Mouse (Mus musculus): ENCODE data around the gene Sec14l1.

Sec14l1 gene

DNA sequence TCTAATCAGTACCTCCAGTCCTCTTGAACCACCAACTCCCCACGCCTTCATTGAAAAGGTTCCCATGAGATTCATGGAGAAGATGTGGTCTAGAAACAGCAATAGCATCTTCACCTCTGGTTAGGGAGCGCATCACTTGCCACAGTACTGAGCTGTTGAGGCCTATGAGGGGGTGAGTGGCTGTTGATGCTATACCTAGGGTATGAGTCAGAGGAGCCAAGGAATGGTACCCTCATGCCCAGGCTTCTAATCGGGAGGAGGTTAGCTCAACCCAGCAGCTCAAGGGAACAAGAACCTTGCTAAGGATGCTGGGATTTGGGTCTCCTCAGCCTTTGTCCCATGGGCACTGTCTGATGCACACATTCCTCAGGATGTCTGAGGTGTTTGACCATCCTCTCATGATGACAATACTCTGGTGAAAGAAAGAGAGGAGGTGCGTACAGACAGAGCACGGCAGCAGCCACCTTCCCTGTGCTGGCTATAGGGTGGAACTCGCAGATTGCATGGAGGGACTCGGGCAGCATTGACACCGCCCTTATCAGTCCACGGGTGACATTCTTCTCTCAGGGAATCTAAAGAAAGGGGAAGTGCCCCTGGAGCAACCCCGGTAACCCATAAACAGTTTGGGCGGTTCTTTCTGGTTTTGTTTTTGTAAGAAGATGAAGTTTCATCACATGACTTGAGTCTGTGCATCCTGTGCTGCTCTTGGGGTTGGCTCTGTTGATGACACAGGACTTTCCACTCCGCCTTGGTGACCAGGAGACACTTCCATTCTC lies 5.6 kb upstream of the Sec14l1 start:
- DNase-seq (ENCODE audit: low read depth): no peak

DNA sequence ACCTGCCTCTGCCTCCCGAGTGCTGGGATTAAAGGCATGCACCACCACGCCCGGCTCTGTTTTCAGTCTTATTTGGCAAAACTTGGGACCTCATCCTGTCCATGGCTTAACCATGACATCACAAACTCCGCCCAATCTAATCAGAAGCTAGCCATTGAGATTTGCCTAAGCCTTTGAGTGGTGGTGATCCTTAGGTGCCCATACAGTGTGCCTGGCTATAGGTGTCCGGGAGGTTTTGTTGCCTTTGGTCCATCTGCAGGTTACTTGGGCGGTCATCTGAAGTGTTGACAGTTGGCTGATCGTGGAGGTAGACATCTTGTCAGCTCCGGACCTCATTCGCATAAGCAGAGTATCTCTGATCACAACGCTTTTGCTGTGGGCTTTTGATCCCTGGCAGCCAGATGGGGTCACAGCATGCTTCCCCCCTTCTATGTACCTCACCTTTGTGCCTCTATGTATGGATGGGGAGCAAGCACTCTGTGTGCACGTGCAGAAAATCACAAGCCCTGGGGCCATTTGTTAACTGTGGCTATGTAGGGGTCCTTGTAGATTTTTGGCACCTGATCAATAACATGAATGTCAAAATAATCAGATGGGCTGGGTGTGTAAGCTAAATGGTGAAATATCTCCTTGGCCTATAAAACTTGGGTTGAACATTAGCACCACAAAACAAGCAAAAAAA lies 2.9 kb upstream of the Sec14l1 start:
- DNase-seq (ENCODE audit: low read depth): no peak

DNA sequence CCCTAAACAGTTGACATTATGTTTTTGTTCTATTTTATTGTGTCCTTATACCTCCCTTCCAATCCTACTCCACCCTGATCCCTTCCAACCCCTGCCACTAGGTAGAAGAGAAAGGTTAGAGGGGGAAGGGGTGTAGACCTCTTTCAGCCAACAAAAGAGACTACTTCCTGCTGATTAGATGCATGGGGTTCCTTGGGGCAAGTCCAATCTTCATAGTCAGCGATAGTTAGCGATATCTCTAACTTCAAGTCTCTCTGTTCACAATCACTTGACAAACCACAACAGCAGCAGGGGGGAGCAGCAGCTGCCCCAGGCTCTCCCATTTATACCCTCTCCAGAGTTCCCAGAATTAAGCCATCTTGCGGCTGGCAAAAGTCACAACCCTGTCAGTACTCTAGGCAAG lies 2.3 kb upstream of the Sec14l1 start:
- DNase-seq (ENCODE audit: low read depth): no peak

DNA sequence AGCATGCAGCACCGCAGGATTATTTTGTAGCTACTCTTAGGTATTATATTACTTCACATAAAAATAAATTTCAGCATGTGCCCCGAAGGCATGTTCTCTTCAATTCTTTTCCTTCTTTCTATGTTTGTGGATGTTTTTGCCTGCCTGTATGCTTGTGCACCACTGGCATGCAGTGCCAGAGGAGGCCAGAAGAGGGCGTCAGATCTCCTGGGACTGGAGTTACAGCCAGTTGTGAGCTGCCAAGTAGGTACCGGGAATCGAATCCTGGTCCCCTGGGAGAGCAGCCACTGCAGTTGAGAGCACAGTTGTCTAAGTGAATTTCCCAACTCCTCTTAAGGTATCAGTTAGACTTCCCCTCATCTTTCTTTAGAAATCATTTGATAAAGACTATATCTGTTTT lies 1.6 kb upstream of the Sec14l1 start:
- DNase-seq (ENCODE audit: low read depth): no peak

GRCm38 (mm10) chr11:117114231-117114591 lies 757 bp upstream of the Sec14l1 start:
- DNase-seq (ENCODE audit: low read depth): no peak

DNA sequence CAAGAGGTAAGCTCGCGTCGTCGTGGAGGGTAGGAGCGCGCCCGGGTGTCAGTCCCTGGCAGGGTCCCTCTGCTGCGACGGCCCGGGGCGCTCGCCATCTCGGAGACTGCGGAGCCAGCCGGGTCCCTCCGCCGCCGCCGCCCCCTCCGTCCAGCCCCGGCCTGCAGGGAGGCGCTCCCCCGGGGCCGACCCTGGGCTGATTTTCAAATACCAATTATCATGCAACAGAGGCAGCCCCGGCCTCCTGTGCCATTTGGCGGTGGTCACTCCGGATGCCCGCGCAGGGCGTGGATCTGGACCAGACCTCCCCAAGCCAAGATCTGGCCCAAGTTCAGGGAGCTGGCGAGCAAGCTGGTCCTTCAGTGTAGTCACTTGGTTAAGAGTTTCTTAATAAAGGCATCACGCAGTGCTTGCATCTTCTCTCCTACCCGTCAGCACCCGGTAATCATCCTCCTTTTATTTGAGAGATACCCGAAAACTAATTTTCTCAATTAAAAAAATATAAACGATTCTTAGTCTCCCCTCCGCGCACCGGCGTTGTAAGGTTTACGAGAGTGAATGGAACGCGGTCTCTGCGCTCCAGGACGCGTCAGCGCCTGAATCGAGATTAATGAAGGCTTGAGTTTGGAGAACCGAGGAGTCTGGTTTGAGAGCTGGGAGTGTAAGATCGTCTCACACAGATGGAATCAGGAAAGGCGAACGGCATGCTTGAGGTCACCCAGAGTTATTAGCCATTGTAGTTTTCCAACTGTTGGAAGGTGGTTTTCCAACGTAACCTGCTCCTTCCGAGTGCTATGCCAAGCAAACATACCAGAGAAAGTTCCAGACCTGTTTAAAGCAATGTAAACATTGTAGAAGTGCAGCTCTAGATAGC lies 615 bp downstream of the Sec14l1 start:
- DNase-seq (ENCODE audit: low read depth): no peak

DNA sequence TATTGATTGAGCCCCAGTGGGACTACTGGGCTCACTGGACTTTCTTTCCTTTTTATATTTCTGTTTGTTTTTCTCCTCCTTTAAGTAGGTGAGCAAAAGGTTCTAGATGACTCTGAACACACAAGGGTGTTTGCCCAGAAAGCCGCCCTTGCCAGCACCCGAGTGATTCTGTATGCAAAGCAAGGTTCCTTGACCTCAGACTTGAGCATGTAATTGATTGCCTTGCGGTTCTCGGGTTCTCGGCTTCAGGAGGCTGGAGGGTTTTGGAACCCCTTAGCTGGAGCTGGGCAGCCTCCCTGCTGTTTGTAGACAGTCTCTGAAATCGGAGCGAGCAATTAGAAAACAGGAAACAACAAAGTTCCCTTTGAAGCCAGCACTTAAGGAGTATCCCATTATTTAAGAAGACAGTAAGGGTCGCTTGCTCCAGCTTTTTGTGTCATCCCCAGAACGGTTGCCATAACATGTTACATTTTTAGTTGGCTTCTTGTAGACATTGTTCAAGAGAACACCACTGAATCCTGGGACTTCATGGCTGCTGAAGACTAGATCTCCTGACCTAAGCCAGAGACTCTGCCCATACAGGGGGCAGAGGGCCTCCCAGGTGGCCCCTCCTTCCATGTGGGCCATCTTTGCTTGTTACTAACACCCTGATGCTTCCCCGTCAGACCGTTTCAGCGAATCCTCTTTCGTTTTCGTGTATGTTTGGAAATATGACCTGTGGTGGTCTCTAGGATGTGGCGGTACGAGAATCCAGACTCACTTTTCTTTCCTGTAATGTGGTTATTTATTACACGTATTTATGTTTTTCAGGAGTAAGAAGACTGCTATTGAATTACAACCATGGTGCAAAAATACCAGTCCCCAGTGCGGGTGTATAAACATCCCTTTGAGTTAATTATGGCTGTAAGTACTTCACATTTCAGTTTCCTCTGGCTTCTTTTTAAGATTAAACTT lies 1.7 kb downstream of the Sec14l1 start:
- no peak for DNase-seq (ENCODE audit: low read depth)

DNA sequence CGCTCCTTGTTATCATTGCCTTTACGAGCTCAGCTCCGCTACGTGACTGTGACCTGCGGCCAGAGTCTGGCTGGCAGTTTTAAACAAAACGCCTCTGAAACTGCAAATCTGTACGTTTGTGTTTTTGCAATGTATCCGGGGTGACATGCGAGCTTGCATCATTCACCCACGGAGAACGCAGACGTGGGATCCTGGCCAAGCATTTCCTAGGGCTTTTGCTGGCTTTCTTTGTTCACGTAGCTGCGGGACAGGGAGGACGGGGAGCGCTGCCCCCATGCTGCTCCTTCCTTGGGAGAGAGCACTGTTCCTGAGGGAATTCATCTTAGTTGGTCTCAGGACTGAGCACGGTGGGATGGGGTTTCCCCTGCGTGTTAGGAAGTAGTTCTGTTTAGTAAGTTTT lies 2.4 kb downstream of the Sec14l1 start:
- no peak for DNase-seq (ENCODE audit: low read depth)

GRCm38 (mm10) chr11:117117791-117118190 lies 2.8 kb downstream of the Sec14l1 start:
- DNase-seq (ENCODE audit: low read depth): no peak

- DNase-seq (ENCODE audit: low read depth): no peak
These were observed 3.3 kb downstream of the Sec14l1 start for GRCm38 (mm10) chr11:117118248-117118647.

DNA sequence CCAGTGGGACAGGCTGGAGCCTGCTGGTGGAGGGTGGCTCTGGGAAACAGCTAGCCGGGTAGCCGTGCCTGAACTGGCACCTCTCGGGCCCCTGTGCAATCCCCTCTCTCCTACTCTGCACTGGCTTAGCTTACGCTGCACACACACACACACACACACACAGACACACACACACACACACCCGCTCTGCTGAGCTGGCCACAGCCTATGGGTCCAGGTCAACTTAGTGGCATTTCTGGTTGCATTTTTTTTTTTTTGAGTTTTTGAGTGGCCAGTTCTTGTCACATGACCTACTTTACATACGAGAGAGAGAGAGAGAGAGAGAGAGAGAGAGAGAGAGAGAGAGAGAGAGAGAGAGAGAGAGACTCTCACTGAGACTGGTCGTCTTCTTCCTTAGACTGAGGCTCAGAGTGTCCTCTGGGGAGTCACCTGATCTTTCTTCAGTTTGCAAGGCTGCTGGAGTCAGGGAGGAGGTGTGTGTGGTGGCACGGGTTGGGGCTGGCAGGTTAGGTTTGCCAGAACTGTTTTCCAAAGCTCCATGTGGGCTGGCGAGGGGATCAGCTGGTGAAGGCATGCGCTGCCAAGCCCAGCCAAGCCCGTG lies 3.9 kb downstream of the Sec14l1 start:
- DNase-seq (ENCODE audit: low read depth): no peak

DNA sequence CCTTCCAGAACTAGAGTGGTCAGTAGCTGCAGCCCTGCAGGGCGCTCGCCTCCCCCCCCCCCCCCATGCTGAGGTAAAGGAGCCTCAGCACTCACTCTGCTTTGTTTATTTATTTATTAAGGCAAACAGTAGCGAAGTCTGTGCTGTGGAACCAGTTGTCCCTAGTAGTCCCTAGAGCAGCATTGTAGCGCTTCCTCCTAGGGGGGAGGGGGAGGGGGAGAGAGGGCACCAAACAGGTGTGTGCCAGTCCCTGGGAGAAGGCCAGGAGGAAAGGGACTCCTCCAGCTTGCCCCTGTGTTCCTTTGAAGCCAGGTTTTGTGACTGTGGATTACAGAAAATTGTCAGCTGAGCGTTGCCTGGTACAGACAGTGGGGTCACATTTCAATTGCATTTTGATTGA lies 4.8 kb downstream of the Sec14l1 start:
- DNase-seq (ENCODE audit: low read depth): no peak

GRCm38 (mm10) chr11:117120285-117121163 lies 5.6 kb downstream of the Sec14l1 start:
- no peak for DNase-seq (ENCODE audit: low read depth)

DNA sequence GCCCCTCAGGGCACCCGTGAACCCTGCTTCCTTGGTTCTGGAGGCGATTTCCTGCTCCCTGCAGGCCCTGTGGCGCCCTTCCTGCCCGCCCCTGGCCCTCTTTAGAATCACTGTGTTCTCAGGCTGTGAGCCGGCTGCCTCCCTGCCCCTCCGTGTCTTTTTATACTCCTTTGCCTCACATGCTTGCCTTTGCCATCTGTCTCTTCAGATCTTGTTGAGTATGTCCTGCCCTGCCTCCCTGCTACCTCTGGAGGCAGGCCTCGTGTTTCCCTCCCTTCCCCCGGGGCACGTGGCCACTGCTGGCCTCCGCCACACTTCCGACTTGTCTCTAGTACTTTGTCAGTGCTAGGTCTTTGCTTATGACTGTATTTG lies 6.2 kb downstream of the Sec14l1 start:
- DNase-seq (ENCODE audit: low read depth): no peak

DNA sequence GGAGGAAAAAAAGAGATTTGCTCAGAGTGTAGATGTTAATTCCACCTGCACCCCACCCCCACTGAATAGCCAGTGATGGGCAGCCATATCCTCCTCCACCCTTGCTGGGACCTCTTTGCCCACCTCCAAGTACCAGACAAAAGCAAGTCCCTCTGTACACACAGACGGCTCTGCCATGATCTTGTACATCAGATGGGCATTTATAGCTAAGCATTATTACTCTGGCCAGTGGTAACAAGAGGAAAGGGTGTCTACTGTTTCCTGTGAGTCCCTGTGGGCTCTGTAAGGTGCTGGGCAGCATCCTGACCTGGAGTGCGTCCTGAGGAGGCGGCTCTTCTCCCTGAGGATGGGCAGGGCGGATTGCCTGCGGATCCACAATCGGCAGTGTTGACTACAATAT lies 7.0 kb downstream of the Sec14l1 start:
- no peak for DNase-seq (ENCODE audit: low read depth)

- DNase-seq (ENCODE audit: low read depth): no peak
These were observed 8.6 kb downstream of the Sec14l1 start for GRCm38 (mm10) chr11:117123418-117124085.

- no peak for DNase-seq (ENCODE audit: low read depth)
These were observed 9.6 kb downstream of the Sec14l1 start for GRCm38 (mm10) chr11:117124539-117124938.

DNA sequence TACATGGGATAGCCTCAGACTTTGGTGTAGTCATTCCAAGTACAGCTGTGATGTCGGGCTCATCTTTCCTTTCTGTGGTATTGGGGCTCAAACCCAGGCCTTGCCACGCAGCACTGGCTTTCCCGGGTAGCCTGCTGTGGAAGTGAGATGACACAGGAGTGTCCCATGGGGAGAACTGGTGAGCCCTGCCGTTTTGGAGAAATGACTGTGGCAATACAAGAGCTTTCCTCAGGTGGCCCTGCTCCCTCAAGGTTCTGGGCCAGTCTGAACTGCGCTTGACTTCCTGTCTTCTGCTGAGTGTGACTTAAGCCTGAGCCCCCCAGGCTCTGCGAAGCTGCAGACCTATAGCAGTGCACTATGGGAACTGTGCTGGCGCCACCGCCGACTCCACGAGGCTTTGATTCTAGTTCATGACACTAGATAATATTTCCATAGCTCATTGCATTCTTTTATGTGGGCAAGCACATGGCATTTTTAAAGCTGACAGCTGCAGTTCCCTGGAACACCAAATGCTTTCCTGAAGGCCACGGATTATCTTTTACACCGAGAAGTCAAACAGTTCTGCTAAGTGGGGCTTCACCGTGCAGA lies 12.4 kb downstream of the Sec14l1 start:
- no peak for DNase-seq (ENCODE audit: low read depth)

- DNase-seq (ENCODE audit: low read depth): no peak
These were observed 13.1 kb downstream of the Sec14l1 start for GRCm38 (mm10) chr11:117127931-117128548.
